Comparison of ENCODE assay signal across 22 mouse cellular contexts in the genomic region with DNA sequence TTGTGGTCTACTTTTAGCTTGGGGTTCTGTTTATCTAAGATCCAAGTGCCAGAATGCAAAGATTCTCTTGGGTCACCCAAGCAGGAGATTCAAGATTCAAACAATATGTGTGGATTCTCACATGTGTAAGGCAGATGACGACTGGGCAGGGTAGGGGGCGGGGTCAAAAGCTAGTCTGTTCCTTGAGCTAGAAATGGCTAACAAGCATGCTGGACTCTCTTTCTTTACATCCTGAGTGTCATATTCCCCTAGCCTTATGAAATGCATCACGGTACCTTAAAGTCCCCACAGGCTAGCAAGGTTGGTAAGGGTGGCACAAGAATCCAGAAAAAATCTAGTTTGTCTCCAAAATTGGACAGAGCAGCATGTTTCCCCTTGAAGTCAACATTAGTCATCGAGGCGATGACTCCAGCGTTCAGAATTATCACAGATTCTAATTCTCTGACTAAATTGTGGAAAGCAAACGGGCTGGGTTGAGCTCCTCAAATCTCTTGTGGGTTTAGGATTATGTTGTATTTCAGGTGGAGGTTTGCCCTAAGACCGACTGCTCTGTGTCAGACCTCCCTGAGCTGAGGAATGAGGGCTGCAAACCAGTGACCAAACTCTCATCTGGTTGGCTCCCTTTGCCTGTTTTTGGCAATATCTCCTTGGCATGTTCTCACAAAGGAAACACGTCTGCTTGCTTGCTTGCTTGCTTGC. TPM values are rescaled to one million over a fixed set of nuclear protein-coding genes. Genes with fewer than 3 reads are reported as not detected.
DNase-seq lines count a peak whose midpoint lies in the region; ATAC-seq and TF ChIP-seq lines count a peak whose summit lies in the region.
"Had no signal": no experiment of that assay in that cellular context is flagged by ENCODE, and none has a peak within 500 bp of the region (broad histone marks: within the 10 kb centered on the region; RNA-seq: fewer than 3 reads in every experiment).

No protein-coding gene starts in this region.

- H3K79me2 ChIP-seq in C2C12 (ENCODE audit: control insufficient read depth, insufficient read depth) = no peaks in the 10 kb centered on the region
- no peaks in the 10 kb centered on the region for H3K79me2 ChIP-seq in macrophage (ENCODE audit: inconsistent target)

- TF ChIP-seq CTCF in C2C12 (IDR thresholded peaks at IDR 0.05; ENCODE audit: control insufficient read depth, insufficient read depth, insufficient read length) = no peak

- H3K36me3 ChIP-seq in C2C12 (ENCODE audit: control insufficient read depth, insufficient read depth) (no peaks in the 10 kb centered on the region), macrophage (ENCODE audit: inconsistent target) (no peaks in the 10 kb centered on the region)
- no peaks in the 10 kb centered on the region for H3K36me3 ChIP-seq in forebrain, embryonic 15.5 days
- H3K36me3 ChIP-seq: heart, embryonic 13.5 days; hindbrain, embryonic 12.5 days had no signal

- no peaks in the 10 kb centered on the region for H3K79me3 ChIP-seq in C2C12 (ENCODE audit: low read depth)

- H3K27me3 ChIP-seq in C2C12 (ENCODE audit: control insufficient read depth, insufficient read depth, insufficient read length) = no peaks in the 10 kb centered on the region
- no peaks in the 10 kb centered on the region for H3K27me3 ChIP-seq in forebrain, embryonic 15.5 days
- H3K27me3 ChIP-seq: heart, embryonic 13.5 days; hindbrain, embryonic 12.5 days had no signal

- no peak overlapping the region for H3K4me2 ChIP-seq in forebrain, embryonic 15.5 days (replicated peaks)
- H3K4me2 ChIP-seq: heart, embryonic 13.5 days; hindbrain, embryonic 12.5 days had no signal

- H3K4me3 ChIP-seq in C2C12 (ENCODE audit: insufficient read depth, poor library complexity, severe bottlenecking) = no peak overlapping the region
- no peak overlapping the region for H3K4me3 ChIP-seq in macrophage (ENCODE audit: inconsistent target)
- H3K4me3 ChIP-seq in forebrain, embryonic 15.5 days = no peak overlapping the region
- H3K4me3 ChIP-seq: erythroblast, embryonic 14.5 days; heart, embryonic 13.5 days; hindbrain, embryonic 12.5 days had no signal

- H3K27ac ChIP-seq in macrophage = peak overlapping the region; percentile 37
- H3K27ac ChIP-seq in forebrain, embryonic 15.5 days (replicated peaks) = no peak overlapping the region
- H3K27ac ChIP-seq: heart, embryonic 13.5 days; hindbrain, embryonic 12.5 days had no signal

- no peak overlapping the region for H3K9ac ChIP-seq in forebrain, embryonic 15.5 days (replicated peaks)
- H3K9ac ChIP-seq: heart, embryonic 13.5 days; hindbrain, embryonic 12.5 days had no signal

- no peak overlapping the region for H3ac ChIP-seq in C2C12 (ENCODE audit: control insufficient read depth, insufficient read length, low read depth)

- peaks cover 14% of the 10 kb centered on the region; the same call in 1 of the 2 replicates for H3K4me1 ChIP-seq in forebrain, embryonic 15.5 days

- H3K9me3 ChIP-seq in forebrain, embryonic 15.5 days = no peaks in the 10 kb centered on the region
- H3K9me3 ChIP-seq: heart, embryonic 13.5 days; hindbrain, embryonic 12.5 days had no signal

- WGBS in macrophage (ENCODE audit: missing documents) = 87% methylated on average over 9 of the region's 9 CpGs
- WGBS in forebrain, embryonic 15.5 days = 88% methylated on average over 9 of the region's 9 CpGs

- no peak for ATAC-seq in forebrain, embryonic 15.5 days (replicated peaks)
- ATAC-seq: forebrain, embryonic 16.5 days; hindbrain, embryonic 16.5 days; inflammation-experienced regulatory T-cells, adult 6 months; intestine, postnatal 0 days had no signal

- DNase-seq in 3134 (ENCODE audit: extremely low read depth, insufficient read length, low spot score) (peak; percentile 57), adipocyte (ENCODE audit: low spot score) (peak; percentile 47)
- no peak for DNase-seq in adrenal gland, adult 8-10 months
- no peak for DNase-seq in thymus, postnatal 10 days (ENCODE audit: low spot score in 2 of 2)
- DNase-seq: adrenal gland, postnatal 36 days; B cell, adult 2 months; cerebellum, adult 11-12 months; cerebellum, adult 9-11 months; cerebellum, postnatal 36 days; gastrocnemius, postnatal 10 days; heart, postnatal 36 days; kidney, adult 9 months had no signal

TF ChIP-seq in C2C12, 6 proteins besides CTCF, POLR2A, EP300 and RAD21:
- TF ChIP-seq USF1 (IDR thresholded peaks at IDR 0.05; ENCODE audit: low read depth) (no peak), MYOG (IDR thresholded peaks at IDR 0.05; ENCODE audit: control insufficient read depth, extremely low read depth, insufficient read length) (no peak), CEBPB (IDR thresholded peaks at IDR 0.05; ENCODE audit: low read depth) (no peak), MYOD1 (IDR thresholded peaks at IDR 0.05; ENCODE audit: control insufficient read depth, insufficient read length, low read depth) (no peak), MAX (IDR thresholded peaks at IDR 0.05) (peak; percentile 72), FOSL1 (IDR thresholded peaks at IDR 0.05; ENCODE audit: insufficient read depth, low read length, poor library complexity, severe bottlenecking) (peak; percentile 68)

RNA-seq across cellular contexts. Expression of a gene that starts 20.9 kb away (rescaled TPM):
- polyA plus RNA-seq in C2C12 (2012; fragmentation: generic; extraction: Trizol) = 257 TPM
- 100 to 1,000 TPM in 4 of 26 experiments, 10 to 100 TPM in 16, 1 to 10 TPM in 6; 6.8 to 147 (median 26.0) TPM for total RNA-seq in macrophage (2018; cell fraction: chromatin; rRNA removed)
- 10 to 100 TPM; 10.9 to 73.8 (median 29.3) TPM for total RNA-seq in macrophage (2018; cell fraction: cytosol; rRNA removed)
- total RNA-seq in macrophage (2018; cell fraction: nucleus; rRNA removed) = 100 to 1,000 TPM in 2 of 26 experiments, 10 to 100 TPM in 22, 1 to 10 TPM in 2; 8.0 to 112 (median 27.7) TPM
- polyA plus RNA-seq in macrophage (2018) = 28.1 to 57.5 TPM (median 47.7 TPM) in 3 replicates
- 100 to 1,000 TPM in 1 of 4 experiments, 10 to 100 TPM in 3; 47.3 to 193 (median 87.0) TPM for total RNA-seq in adrenal gland, adult 8-10 months (2022)
- 91.7 and 94.3 TPM in 2 replicates for polyA plus RNA-seq in forebrain, embryonic 15.5 days (2015; fragmentation: Nextera tagmentation; extraction: Ambion mirVana)

RNA-seq across cellular contexts. Expression of a gene that starts 40.9 kb away (rescaled TPM):
- polyA plus RNA-seq in C2C12 (2012; fragmentation: generic; extraction: Trizol) (22.9 TPM), macrophage (2018) (0.26 to 2.1 TPM (median 0.82 TPM) in 3 replicates)
- total RNA-seq in macrophage (2018; cell fraction: chromatin; rRNA removed) = 10 to 100 TPM in 12 of 26 experiments, 1 to 10 TPM in 14; 1.5 to 45.5 (median 8.2) TPM
- 1 to 10 TPM in 17 of 26 experiments, under 1 TPM in 9; 0.48 to 9.2 (median 1.2) TPM for total RNA-seq in macrophage (2018; cell fraction: cytosol; rRNA removed)
- 10 to 100 TPM in 10 of 26 experiments, 1 to 10 TPM in 16; 1.1 to 35.4 (median 6.7) TPM for total RNA-seq in macrophage (2018; cell fraction: nucleus; rRNA removed)
- total RNA-seq in adrenal gland, adult 8-10 months (2022) = 1 to 10 TPM in 3 of 4 experiments, under 1 TPM in 1; 0.70 to 5.6 (median 2.0) TPM
- 18.2 and 19.4 TPM in 2 replicates for polyA plus RNA-seq in forebrain, embryonic 15.5 days (2015; fragmentation: Nextera tagmentation; extraction: Ambion mirVana)

Comparison
In these comparisons a context has a peak if more than half of its experiments do, and no peak if none do; other contexts are left out.
1. DNase-seq: peak in 3134 (single experiment) and adipocyte (single experiment); none in adrenal gland, adult 8-10 months (single experiment) and thymus, postnatal 10 days (0 of 2).